Mouse (Mus musculus): ENCODE measurements around the gene Tbce. TPM values are rescaled to one million over a fixed set of nuclear protein-coding genes. Genes with fewer than 3 reads are reported as not detected.

The Tbce gene
- polyA plus RNA-seq (2015; fragmentation: Nextera tagmentation; extraction: Ambion mirVana): 54.5 and 58.9 TPM in 2 replicates

- DNase-seq (ENCODE audit: low spot score): peak; percentile 94
Observed at GRCm38 (mm10) chr13:14039292-14039965, at the start of gene Tbce. TSS of gene Tbce (minus strand) at chr13:14039638.

- DNase-seq (ENCODE audit: low spot score): no peak
Observed at GRCm38 (mm10) chr13:14088669-14089068, 49.2 kb upstream of the Tbce start.

GRCm38 (mm10) chr13:14075326-14075725 lies 35.9 kb upstream of the Tbce start:
- no peak for DNase-seq (ENCODE audit: low spot score)

- no peak for DNase-seq (ENCODE audit: low spot score)
Observed at GRCm38 (mm10) chr13:14074371-14074770, 34.9 kb upstream of the Tbce start.

GRCm38 (mm10) chr13:14069291-14069690 lies 29.9 kb upstream of the Tbce start:
- no peak for DNase-seq (ENCODE audit: low spot score)

- no peak for DNase-seq (ENCODE audit: low spot score)
Observed at GRCm38 (mm10) chr13:14068035-14068434, 28.6 kb upstream of the Tbce start.

GRCm38 (mm10) chr13:14065701-14066100 lies 26.3 kb upstream of the Tbce start:
- DNase-seq (ENCODE audit: low spot score): no peak

- no peak for DNase-seq (ENCODE audit: low spot score)
Observed at GRCm38 (mm10) chr13:14065028-14065380, 25.6 kb upstream of the Tbce start.

GRCm38 (mm10) chr13:14064341-14065027 lies 25.0 kb upstream of the Tbce start:
- DNase-seq (ENCODE audit: low spot score): peak; percentile 62

- DNase-seq (ENCODE audit: low spot score): no peak
Observed at GRCm38 (mm10) chr13:14063942-14064271, 24.5 kb upstream of the Tbce start.

- DNase-seq (ENCODE audit: low spot score): peak; percentile 96
Observed at GRCm38 (mm10) chr13:14063013-14063941, 23.8 kb upstream of the Tbce start, which contains the start of the genes Arid4b and Ggps1. TSS of gene Arid4b (plus strand) at chr13:14063232. TSS of gene Ggps1 (minus strand) at chr13:14063488.

GRCm38 (mm10) chr13:14062209-14063012 lies 23.0 kb upstream of the Tbce start:
- DNase-seq (ENCODE audit: low spot score): no peak

GRCm38 (mm10) chr13:14059582-14059981 lies 20.1 kb upstream of the Tbce start:
- no peak for DNase-seq (ENCODE audit: low spot score)

GRCm38 (mm10) chr13:14056801-14057200 lies 17.4 kb upstream of the Tbce start:
- DNase-seq (ENCODE audit: low spot score): no peak

- DNase-seq (ENCODE audit: low spot score): no peak
Observed at GRCm38 (mm10) chr13:14049878-14050277, 10.4 kb upstream of the Tbce start.

- DNase-seq (ENCODE audit: low spot score): no peak
Observed at GRCm38 (mm10) chr13:14044521-14044920, 5.1 kb upstream of the Tbce start.

- no peak for DNase-seq (ENCODE audit: low spot score)
Observed at GRCm38 (mm10) chr13:14043851-14044250, 4.4 kb upstream of the Tbce start.

GRCm38 (mm10) chr13:14040186-14040585 lies 748 bp upstream of the Tbce start:
- DNase-seq (ENCODE audit: low spot score): peak; percentile 6

- DNase-seq (ENCODE audit: low spot score): peak; percentile 9
Observed at GRCm38 (mm10) chr13:14038911-14039291, 537 bp downstream of the Tbce start.

- DNase-seq (ENCODE audit: low spot score): no peak
Observed at GRCm38 (mm10) chr13:14035875-14036630, 3.4 kb downstream of the Tbce start.
